Mouse (Mus musculus) thymus, postnatal 4 days (tissue): Measurements from ENCODE around the gene Olfr1330.
"Not testable (repeated sequence)": the region's sequence is repeated elsewhere in the genome, so short reads cannot be mapped to it uniquely, and the experiment has no call there.

ENCODE experiments used
- DNase-seq: peaks from one replicate; pipeline ENCODE4 v3.0.0; 2021

The Olfr1330 gene

DNA sequence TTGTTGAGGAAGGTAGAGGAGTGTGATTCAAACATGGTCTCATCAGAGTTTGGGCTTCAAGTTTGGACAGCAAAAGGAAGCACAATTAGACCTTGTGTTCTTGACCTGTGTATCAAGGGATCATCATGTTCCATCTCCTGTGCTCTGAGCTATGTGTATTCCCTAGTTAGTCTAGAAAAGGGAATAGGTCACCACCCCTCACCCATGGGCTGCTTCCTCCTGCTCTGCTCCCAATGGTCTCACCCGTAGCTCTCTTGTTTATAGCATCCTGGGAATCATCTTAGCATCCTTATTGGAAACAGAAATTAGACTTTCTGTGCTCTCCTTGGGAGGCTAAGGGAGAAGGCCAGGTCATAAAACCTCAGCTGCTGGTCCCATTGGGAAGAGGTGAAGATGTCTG, at the start of gene Olfr1330:
Gene Olfr1330, plus strand, starts transcription at position 301 of the 400 bp plus-strand sequence.
- DNase-seq, result no peak

DNA sequence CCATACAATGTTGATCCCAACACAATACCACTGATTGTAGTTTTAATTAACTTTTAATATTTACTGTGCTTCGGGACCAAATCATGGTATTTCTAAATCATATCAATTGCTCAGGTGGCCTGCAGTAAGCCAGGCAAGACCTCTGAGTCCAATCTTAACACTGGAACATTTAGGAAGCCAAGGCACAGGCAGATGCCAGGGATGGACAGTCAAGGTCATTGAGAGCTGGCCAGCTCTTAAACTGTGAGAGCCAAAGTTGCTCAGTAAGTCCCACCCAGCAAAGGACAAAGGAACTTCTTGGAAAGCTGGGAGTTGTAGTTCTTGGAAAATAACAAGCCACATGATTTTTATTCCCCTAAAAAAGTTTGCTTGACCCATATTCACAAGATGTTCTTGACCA, 26.6 kb upstream of the Olfr1330 start:
- DNase-seq, result no peak

DNA sequence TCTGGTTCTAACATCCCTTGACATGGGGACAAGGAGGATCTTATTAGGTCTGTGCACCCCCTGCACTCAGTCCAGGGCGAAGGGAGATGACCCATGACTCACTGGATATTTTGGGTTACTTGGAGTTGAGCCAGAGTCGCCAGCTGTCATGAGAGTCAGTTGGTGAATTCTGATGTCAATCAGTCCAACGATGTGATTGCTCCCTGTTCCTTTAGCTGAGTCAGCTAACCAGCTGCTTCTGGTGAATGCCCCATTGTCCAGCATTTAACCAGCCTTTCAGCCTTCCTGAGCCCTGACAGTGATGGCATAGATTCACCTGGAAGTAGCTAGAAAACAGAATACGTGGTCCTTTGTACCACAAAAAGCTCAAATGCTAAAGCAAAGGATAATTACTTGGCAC, 25.7 kb upstream of the Olfr1330 start:
- no peak for DNase-seq

DNA sequence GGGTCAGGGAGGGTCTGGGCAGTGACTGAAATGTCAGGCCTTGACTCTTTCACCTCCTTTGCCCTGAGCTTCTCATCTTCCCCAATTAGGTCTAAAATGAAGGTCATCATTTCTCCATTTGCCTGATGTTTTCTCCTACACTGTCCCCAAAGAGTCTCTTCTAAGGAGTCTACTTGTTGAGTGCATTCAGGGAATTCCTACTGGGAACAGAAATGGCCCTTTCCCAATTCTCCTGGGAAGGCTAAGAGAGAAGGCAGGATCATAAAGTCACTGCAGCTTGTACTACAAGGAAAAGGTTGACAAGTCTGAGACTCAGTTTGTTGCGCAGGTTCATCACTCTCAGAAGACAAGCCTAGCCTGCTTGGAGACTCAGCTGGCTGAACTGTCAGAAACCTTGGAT, 24.0 kb upstream of the Olfr1330 start, which contains the start of gene Olfr1331:
Gene Olfr1331, plus strand, starts transcription at position 301 of the 400 bp plus-strand sequence.
- DNase-seq, result no peak

DNA sequence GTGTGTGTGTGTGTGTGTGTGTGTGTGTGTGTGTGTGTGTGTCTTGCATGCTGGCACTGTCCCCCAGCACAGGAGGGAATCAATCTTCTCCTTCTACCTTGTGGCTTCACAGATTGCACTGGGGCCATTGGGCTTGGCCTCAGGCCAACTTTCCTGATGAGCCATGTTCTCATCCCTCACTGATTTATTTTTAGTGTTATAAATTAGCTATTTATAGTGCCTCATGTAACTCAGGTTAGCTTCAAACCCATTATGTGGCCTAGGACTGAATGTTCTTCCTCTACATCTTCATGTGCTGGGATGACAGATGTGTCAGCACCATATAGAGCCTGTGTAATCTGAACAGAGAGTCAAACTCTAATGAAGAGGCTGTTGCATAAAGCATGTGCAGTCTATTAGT, 20.8 kb upstream of the Olfr1330 start:
- DNase-seq, result no peak

DNA sequence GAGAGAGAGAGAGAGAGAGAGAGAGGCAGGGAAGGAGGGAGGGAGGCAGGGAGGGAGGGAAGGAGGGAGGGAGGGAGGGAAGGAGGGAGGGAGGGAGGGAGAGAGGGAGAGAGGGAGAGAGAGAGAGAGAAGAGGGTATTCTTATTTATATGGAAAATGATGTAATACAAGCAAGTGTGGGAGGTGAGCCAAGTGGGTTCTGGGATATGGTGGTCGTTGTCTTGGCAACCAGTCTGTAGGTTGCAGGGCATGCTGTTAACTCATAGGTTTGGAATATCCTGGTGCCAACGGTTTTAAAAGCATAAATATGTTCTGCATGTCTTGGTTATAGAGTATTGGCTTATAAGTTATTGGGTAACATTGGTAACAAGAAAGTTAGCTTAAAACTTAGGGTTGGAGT, 13.6 kb downstream of the Olfr1330 start:
- DNase-seq, result no peak

DNA sequence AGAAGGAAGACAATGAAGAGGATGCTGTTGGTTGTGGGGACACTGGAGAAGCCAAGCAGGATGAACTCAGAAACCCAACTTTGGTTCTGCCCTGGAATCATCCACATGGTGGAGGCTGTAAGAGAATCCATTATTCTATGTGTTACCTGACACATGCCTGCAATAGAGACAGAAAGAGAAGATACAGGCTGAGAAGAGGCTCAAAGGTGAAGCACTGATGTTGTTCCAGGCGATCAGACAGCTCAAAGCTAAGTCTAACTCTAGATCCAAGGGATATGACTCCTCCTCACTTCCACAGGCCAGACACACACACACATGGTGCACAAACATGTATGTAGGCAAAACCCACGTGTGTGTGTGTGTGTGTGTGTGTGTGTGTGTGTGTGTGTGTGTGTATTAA, 29.0 kb downstream of the Olfr1330 start, which contains the start of gene Olfr1329:
Gene Olfr1329, minus strand, starts transcription at position 101 of the 400 bp plus-strand sequence.
- not testable (repeated sequence) for DNase-seq

DNA sequence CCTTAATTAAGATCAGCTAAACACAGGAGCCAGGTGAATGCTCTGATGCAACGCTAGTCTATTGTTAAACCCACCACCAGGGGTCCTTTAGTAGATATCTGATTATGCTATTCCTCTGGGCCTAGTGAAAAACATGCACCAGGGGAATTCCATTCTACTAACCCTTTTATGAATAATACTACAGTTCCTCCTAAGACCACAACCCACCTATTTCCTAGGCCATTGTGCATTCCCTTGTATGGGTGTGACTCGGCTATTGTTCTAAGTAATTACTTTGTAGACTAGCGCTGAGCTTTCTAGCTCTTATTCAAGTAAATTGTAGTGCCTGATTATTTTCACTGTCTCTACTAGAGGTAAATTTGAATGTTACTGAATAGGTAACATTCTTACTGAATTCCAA, 42.9 kb downstream of the Olfr1330 start:
- DNase-seq, result not testable (repeated sequence)

DNA sequence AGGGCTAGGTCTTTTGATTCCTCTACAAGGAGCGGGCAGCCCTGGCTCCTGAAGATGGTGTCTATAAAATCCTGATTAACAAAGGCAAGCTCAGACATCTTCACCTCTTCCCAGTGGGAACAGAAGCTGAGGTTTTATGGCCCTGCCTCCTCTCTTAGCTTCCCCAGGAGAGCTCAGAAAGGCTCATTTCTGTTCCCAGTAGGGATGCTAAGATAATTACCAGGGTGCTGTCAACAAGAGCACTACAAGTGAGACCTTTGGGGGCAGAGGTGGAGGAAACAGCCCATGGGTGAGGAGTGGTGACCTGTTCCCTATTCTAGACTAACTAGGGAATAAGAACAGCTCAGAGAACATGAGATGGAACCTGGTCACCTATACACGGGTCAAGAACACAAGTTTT, 50.1 kb downstream of the Olfr1330 start, which contains the start of gene Olfr1328:
Gene Olfr1328, minus strand, starts transcription at position 101 of the 400 bp plus-strand sequence.
- DNase-seq, result no peak
